Mouse (Mus musculus): Measurements from ENCODE around the gene Kpna7. TPM values are rescaled to one million over a fixed set of nuclear protein-coding genes. Genes with fewer than 3 reads are reported as not detected.
A peak's percentile ranks its signal among the peaks of the same experiment; 100 is the strongest.

The Kpna7 gene
- total and polyA plus RNA-seq, 3 experiments, result 0.35 to 2.2 TPM; not detected in 1

DNA sequence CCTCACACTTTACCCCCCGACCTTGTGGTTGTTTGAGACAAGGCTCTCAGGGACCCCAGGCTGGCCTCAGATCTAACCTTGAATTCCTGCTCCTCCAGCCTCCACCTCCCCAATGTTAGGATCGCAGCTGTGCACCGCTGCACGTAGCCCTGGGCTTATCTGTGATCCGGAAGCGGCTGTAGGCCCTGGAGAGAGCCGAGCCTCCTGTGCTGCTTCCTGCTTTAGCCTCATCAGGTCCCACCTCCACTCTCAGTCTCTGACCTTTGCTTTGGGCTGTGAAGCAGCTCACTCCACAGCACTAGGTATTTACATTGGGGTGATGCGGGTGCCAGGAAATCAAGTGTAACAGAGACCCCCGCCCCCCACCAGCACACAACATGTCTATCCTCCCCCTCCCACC is 79.3 kb downstream of the Kpna7 start (continued):
- TF ChIP-seq MEF2A (IDR thresholded peaks at IDR 0.05; ENCODE audit: extremely low read depth, insufficient replicate concordance, low read depth, low read length, poor library complexity, severe bottlenecking) (no peak), SIN3A (IDR thresholded peaks at IDR 0.05; ENCODE audit: low read length) (peak; percentile 41; the same call in 1 of the 2 replicates), SMC3 (IDR thresholded peaks at IDR 0.05; ENCODE audit: low read depth, low read length) (no peak), CHD1 (IDR thresholded peaks at IDR 0.05; ENCODE audit: low read depth, low read length) (no peak), POLR2A (IDR thresholded peaks at IDR 0.05; ENCODE audit: control insufficient read depth in 1 of 2, insufficient read depth in 1 of 2, low read depth in 1 of 2, low read length in 2 of 2, poor library complexity in 1 of 2) (no peak)

DNA sequence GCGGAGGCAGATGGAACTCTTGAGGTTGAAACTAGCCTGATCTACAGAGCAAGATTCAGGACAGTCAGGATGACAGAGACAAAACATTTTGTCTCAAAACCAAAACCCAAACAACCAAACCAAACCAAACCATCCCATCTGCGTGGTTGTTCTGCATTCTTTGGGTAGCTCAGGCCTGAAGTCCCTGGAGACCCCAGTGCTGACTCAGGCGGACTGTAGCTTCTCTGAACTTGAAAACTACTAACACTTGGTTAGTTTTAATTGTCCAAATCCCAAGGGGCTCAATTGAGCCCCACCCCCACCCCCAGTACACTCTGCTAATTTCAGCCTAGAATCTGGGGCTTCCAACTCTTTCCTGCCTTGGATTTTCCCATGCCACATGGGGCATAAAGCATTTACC is 80.5 kb downstream of the Kpna7 start:
- Histone ChIP-seq H3K27me3 (ENCODE audit: control insufficient read depth in 1 of 2, insufficient read depth in 2 of 2, low read length in 2 of 2) (no peaks in the 10 kb centered on the region), H3K9ac (ENCODE audit: control insufficient read depth, low read depth, low read length, poor library complexity, severe bottlenecking) (no peak overlapping the region), H3K4me3 (ENCODE audit: control insufficient read depth in 1 of 2, insufficient read depth in 1 of 2, low read depth in 2 of 2, low read length in 2 of 2) (no peak overlapping the region), H3K4me1 (ENCODE audit: control insufficient read depth in 1 of 2, insufficient read depth in 2 of 2, low read length in 2 of 2) (peaks cover 12% of the 10 kb centered on the region in 2 experiments; a peak in 3 of 4 replicates), H3K36me3 (ENCODE audit: control insufficient read depth in 1 of 2, insufficient read depth in 2 of 2, low read length in 2 of 2) (no peaks in the 10 kb centered on the region; a peak in 2 of 4 replicates), H3K79me2 (ENCODE audit: control insufficient read depth, insufficient read depth, low read length, poor library complexity) (no peaks in the 10 kb centered on the region), H3K9me3 (replicated peaks; ENCODE audit: insufficient read depth, low read length) (no peaks in the 10 kb centered on the region), H3K27ac (ENCODE audit: control insufficient read depth, low read depth, low read length) (no peak overlapping the region)
- TF ChIP-seq ZMIZ1 (IDR thresholded peaks at IDR 0.05; ENCODE audit: low read depth, low read length) (no peak), UBTF (IDR thresholded peaks at IDR 0.05; ENCODE audit: borderline replicate concordance, insufficient read depth, low read depth, low read length) (no peak), SMC3 (IDR thresholded peaks at IDR 0.05; ENCODE audit: low read depth, low read length) (no peak), MXI1 (IDR thresholded peaks at IDR 0.05; ENCODE audit: low read depth, low read length) (no peak), RAD21 (IDR thresholded peaks at IDR 0.05; ENCODE audit: low read depth, low read length) (no peak), USF2 (IDR thresholded peaks at IDR 0.05; ENCODE audit: borderline replicate concordance in 1 of 2, insufficient read depth in 1 of 2, low read depth in 1 of 2, low read length in 2 of 2) (no peak), MAX (IDR thresholded peaks at IDR 0.05; ENCODE audit: low read length) (no peak), HCFC1 (IDR thresholded peaks at IDR 0.05; ENCODE audit: low read depth, low read length) (no peak), CHD1 (IDR thresholded peaks at IDR 0.05; ENCODE audit: low read depth, low read length) (no peak), KAT2A (conservative IDR thresholded peaks at IDR 0.05; ENCODE audit: low read depth, low read length) (no peak), NELFE (IDR thresholded peaks at IDR 0.05; ENCODE audit: low read depth, low read length) (no peak), ZKSCAN1 (IDR thresholded peaks at IDR 0.05; ENCODE audit: low read depth, low read length) (no peak), POLR2AphosphoS5 (IDR thresholded peaks at IDR 0.05; ENCODE audit: borderline replicate concordance, low read depth, low read length) (no peak), ETS1 (IDR thresholded peaks at IDR 0.05; ENCODE audit: low read depth, low read length) (no peak), RCOR1 (IDR thresholded peaks at IDR 0.05; ENCODE audit: low read depth, low read length) (no peak), USF1 (IDR thresholded peaks at IDR 0.05; ENCODE audit: low read depth, low read length) (no peak)
- DNase-seq (ENCODE audit: low read depth, low spot score), result no peak

All from MEL (cell line).